Mouse (Mus musculus): ENCODE results near the gene Cdk5rap2.

- TF ChIP-seq CTCF (IDR thresholded peaks at IDR 0.05; ENCODE audit: low read depth, low read length) (no peak), POLR2A (IDR thresholded peaks at IDR 0.05; ENCODE audit: extremely low read depth, insufficient read depth, low read length) (no peak)
These were observed 75.2 kb downstream of the Cdk5rap2 start for GRCm38 (mm10) chr4:70334995-70335394.

Data from liver, adult 2 months (tissue).